Mouse (Mus musculus): ENCODE results near the gene Ehbp1. TPM values are rescaled to one million over a fixed set of nuclear protein-coding genes. Genes with fewer than 3 reads are reported as not detected.

The Ehbp1 gene
- polyA plus RNA-seq, 1 experiment from 2014 or later = 9.8 TPM

DNA sequence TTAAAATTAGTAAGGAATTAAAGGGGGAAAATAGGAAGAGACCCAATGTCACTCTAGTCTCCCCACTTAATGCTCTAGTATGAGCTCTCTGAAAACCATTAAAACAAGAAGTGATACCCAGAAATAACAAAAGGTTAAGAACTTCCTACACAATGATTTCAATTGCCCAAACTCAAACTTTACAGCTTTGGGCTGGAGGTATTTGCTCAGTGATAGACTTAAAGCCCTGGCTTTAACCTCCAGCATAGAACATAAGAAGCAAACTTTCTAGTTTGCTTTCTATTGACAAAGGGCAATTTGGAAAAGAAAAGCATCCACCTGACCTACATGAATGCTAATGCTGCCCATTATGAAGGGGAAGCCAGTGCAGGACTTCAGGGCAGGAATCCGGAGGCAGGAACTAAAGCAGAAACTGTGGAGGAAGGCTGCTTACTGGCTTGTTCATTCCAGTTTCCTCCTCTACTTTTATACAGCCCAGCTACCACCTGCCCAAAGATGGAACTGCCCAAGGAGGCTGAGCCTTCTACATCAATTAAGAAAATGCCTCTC lies 353.6 kb downstream of the Ehbp1 start:
- H3K4me2 ChIP-seq (replicated peaks; ENCODE audit: low read depth, low read length) = no peak overlapping the region
- no peak for ATAC-seq (ENCODE audit: low FRiP score, low TSS enrichment)
- H3K27ac ChIP-seq (ENCODE audit: low read depth, low read length) = no peak overlapping the region
- no peaks in the 10 kb centered on the region for H3K36me3 ChIP-seq (ENCODE audit: control insufficient read depth, insufficient read depth, low read length)
- WGBS = 78% methylated on average over 1 of the region's 1 CpGs
- no peak overlapping the region for H3K9ac ChIP-seq (ENCODE audit: low read depth, low read length)
- peaks cover 60% of the 10 kb centered on the region for H3K27me3 ChIP-seq (ENCODE audit: control insufficient read depth, insufficient read depth, low read length)
- no peak overlapping the region for H3K4me3 ChIP-seq (ENCODE audit: low read length)
- no peaks in the 10 kb centered on the region for H3K4me1 ChIP-seq (ENCODE audit: control insufficient read depth, insufficient read depth, low read length)
- no peaks in the 10 kb centered on the region for H3K9me3 ChIP-seq (ENCODE audit: control insufficient read depth, low read length)

GRCm38 (mm10) chr11:21985118-21985517 lies 357.0 kb downstream of the Ehbp1 start:
- no peak overlapping the region for H3K27ac ChIP-seq (ENCODE audit: low read depth, low read length)
- no peak overlapping the region for H3K4me3 ChIP-seq (ENCODE audit: low read length)
- peaks cover 35% of the 10 kb centered on the region for H3K27me3 ChIP-seq (ENCODE audit: control insufficient read depth, insufficient read depth, low read length)
- WGBS = 59% methylated on average over 1 of the region's 1 CpGs
- H3K9ac ChIP-seq (ENCODE audit: low read depth, low read length) = no peak overlapping the region
- no peaks in the 10 kb centered on the region for H3K36me3 ChIP-seq (ENCODE audit: control insufficient read depth, insufficient read depth, low read length)
- no peaks in the 10 kb centered on the region for H3K9me3 ChIP-seq (ENCODE audit: control insufficient read depth, low read length)
- ATAC-seq (ENCODE audit: low FRiP score, low TSS enrichment) = no peak
- H3K4me2 ChIP-seq (replicated peaks; ENCODE audit: low read depth, low read length) = no peak overlapping the region
- no peaks in the 10 kb centered on the region for H3K4me1 ChIP-seq (ENCODE audit: control insufficient read depth, insufficient read depth, low read length)

DNA sequence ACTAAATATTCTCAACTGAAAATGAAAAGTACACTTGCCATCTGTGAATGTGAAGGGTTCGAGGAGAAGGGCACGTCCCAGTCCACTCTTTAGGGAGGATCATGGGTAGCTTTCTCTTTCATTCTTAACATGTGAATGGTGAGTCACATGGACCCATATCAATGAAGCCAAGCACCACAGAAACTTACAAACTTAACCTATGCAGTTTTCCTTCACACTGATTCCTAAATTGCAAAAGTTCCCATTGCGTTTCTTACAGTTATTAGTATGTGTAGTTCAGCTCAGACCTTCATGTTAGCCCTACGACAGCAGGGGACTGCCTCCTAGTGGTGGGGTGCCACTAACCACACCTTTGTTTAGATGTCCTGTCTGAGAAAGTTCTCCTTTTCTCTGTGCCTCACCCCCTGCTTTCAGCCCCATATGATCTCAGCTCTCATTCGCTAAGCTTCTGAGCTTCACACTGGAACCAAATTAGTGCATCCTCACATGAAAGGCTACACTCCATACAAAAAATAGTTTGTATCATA lies 368.0 kb downstream of the Ehbp1 start:
- H3K9ac ChIP-seq (ENCODE audit: low read depth, low read length) = no peak overlapping the region
- no peak overlapping the region for H3K4me2 ChIP-seq (replicated peaks; ENCODE audit: low read depth, low read length)
- no peaks in the 10 kb centered on the region for H3K4me1 ChIP-seq (ENCODE audit: control insufficient read depth, insufficient read depth, low read length)
- no peaks in the 10 kb centered on the region for H3K27me3 ChIP-seq (ENCODE audit: control insufficient read depth, insufficient read depth, low read length)
- H3K27ac ChIP-seq (ENCODE audit: low read depth, low read length) = no peak overlapping the region
- ATAC-seq (ENCODE audit: low FRiP score, low TSS enrichment) = no peak
- H3K9me3 ChIP-seq (ENCODE audit: control insufficient read depth, low read length) = no peaks in the 10 kb centered on the region
- no peaks in the 10 kb centered on the region for H3K36me3 ChIP-seq (ENCODE audit: control insufficient read depth, insufficient read depth, low read length)
- 81% methylated on average over 5 of the region's 5 CpGs for WGBS
- no peak overlapping the region for H3K4me3 ChIP-seq (ENCODE audit: low read length)

DNA sequence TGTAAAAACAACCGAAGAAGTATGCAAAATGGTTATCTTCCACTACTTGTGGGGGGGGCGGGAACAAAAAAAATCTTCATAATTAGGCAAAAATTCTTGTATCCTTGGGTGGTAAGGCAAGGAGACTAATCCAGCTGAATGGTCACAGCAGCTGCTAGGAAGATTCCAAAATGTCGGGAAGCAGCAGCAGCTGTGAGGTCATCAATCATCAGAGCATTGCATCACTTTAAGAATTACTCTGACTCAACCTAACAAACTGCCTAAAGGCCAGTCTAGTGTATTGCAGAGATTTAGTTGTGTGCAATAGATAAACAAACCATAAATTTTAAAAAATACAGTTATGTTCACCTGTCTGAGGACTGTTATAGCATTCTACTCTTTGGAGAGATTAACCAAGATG lies 368.5 kb downstream of the Ehbp1 start:
- ATAC-seq (ENCODE audit: low FRiP score, low TSS enrichment) = no peak
- no peaks in the 10 kb centered on the region for H3K9me3 ChIP-seq (ENCODE audit: control insufficient read depth, low read length)
- WGBS = 69% methylated on average over 3 of the region's 3 CpGs

DNA sequence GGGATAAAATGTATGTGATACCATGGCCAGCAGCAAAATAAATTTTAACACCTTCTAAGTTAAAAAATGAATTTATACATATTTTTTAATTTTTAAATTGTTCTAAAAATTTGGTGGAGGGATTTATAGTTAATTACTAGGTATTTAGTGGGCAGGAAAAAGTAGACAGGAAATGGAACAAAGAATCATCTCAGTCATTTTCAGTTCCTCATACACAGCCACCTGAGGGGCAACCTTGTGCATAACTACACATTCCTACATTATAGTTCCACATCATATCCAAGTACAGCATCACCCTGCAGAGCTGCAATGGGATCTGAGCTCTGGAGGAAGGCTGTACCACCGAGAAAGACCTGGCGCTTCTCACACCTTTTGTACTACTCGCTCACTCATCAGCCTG lies 373.2 kb downstream of the Ehbp1 start:
- H3K9ac ChIP-seq (ENCODE audit: low read depth, low read length) = no peak overlapping the region
- no peak for ATAC-seq (ENCODE audit: low FRiP score, low TSS enrichment)
- H3K4me2 ChIP-seq (replicated peaks; ENCODE audit: low read depth, low read length) = no peak overlapping the region
- H3K4me1 ChIP-seq (ENCODE audit: control insufficient read depth, insufficient read depth, low read length) = no peaks in the 10 kb centered on the region
- H3K4me3 ChIP-seq (ENCODE audit: low read length) = no peak overlapping the region
- H3K9me3 ChIP-seq (ENCODE audit: control insufficient read depth, low read length) = no peaks in the 10 kb centered on the region
- no peaks in the 10 kb centered on the region for H3K27me3 ChIP-seq (ENCODE audit: control insufficient read depth, insufficient read depth, low read length)
- H3K36me3 ChIP-seq (ENCODE audit: control insufficient read depth, insufficient read depth, low read length) = no peaks in the 10 kb centered on the region
- H3K27ac ChIP-seq (ENCODE audit: low read depth, low read length) = no peak overlapping the region
- 91% methylated on average over 3 of the region's 3 CpGs for WGBS

More for the DNA sequence above, 368.5 kb downstream of the Ehbp1 start:
- no peak overlapping the region for H3K4me2 ChIP-seq (replicated peaks; ENCODE audit: low read depth, low read length)
- no peaks in the 10 kb centered on the region for H3K27me3 ChIP-seq (ENCODE audit: control insufficient read depth, insufficient read depth, low read length)
- H3K36me3 ChIP-seq (ENCODE audit: control insufficient read depth, insufficient read depth, low read length) = no peaks in the 10 kb centered on the region
- no peak overlapping the region for H3K27ac ChIP-seq (ENCODE audit: low read depth, low read length)
- no peak overlapping the region for H3K4me3 ChIP-seq (ENCODE audit: low read length)
- no peak overlapping the region for H3K9ac ChIP-seq (ENCODE audit: low read depth, low read length)
- H3K4me1 ChIP-seq (ENCODE audit: control insufficient read depth, insufficient read depth, low read length) = no peaks in the 10 kb centered on the region

Other genes starting within 250 kb of the Ehbp1 start
- 14.1 and 15.8 TPM in 2 replicates for gene Tmem17, start 169.8 kb upstream of the Ehbp1 start, polyA plus RNA-seq (2014; fragmentation: Nextera tagmentation; extraction: Ambion mirVana)